Mouse (Mus musculus) MEL (cell line): ENCODE results near the gene Hace1. TPM values are rescaled to one million over a fixed set of nuclear protein-coding genes. Genes with fewer than 3 reads are reported as not detected.
A peak's percentile ranks its signal among the peaks of the same experiment; 100 is the strongest.

Experiments used
- DNase-seq: peaks from one replicate; pipeline ENCODE4 v3.0.0; 2011; ENCODE audit warnings: low read depth, low spot score
- H3K27ac ChIP-seq: 2 replicates; pipeline ENCODE4 v1.5.1; 2012; ENCODE audit warnings: low read depth, mild to moderate bottlenecking, control low read depth, low read length, moderate library complexity; ENCODE audit not compliant: control insufficient read depth
- H3K27me3 ChIP-seq, 2 experiments: fragments of 150-350 bp in 1 of 2; sonication (generic) in 1 of 2; 2 replicates each; pipeline ENCODE4 v1.6.1; 2012; ENCODE audit warnings: low read length in 2 of 2, mild to moderate bottlenecking in 2 of 2, improper control_type of control experiment in 1 of 2, moderate library complexity in 1 of 2; ENCODE audit not compliant: insufficient read depth in 2 of 2, control insufficient read depth in 1 of 2
- H3K36me3 ChIP-seq, 2 experiments: 2 replicates each; pipeline ENCODE4 v1.6.1; 2012 to 2014; ENCODE audit warnings: low read length in 2 of 2, improper control_type of control experiment in 1 of 2, inconsistent platforms in 1 of 2, mild to moderate bottlenecking in 1 of 2; ENCODE audit not compliant: insufficient read depth in 2 of 2, control insufficient read depth in 1 of 2
- H3K4me1 ChIP-seq, 2 experiments: fragments of 150-350 bp in 1 of 2; sonication (generic) in 1 of 2; 2 replicates each; pipeline ENCODE4 v1.6.1; 2012; ENCODE audit warnings: low read length in 2 of 2, improper control_type of control experiment in 1 of 2, mild to moderate bottlenecking in 1 of 2; ENCODE audit not compliant: insufficient read depth in 2 of 2, control insufficient read depth in 1 of 2
- H3K4me3 ChIP-seq, 2 experiments: fragments of 150-350 bp in 1 of 2; sonication (generic) in 1 of 2; 2 replicates each; pipeline ENCODE4 v1.5.1; 2012; ENCODE audit warnings: low read depth in 2 of 2, low read length in 2 of 2, mild to moderate bottlenecking in 2 of 2, moderate library complexity in 2 of 2, control low read depth in 1 of 2, improper control_type of control experiment in 1 of 2; ENCODE audit not compliant: control insufficient read depth in 1 of 2, insufficient read depth in 1 of 2
- H3K79me2 ChIP-seq: 2 replicates; pipeline ENCODE4 v1.6.1; 2012; ENCODE audit warnings: mild to moderate bottlenecking, low read length, moderate library complexity; ENCODE audit not compliant: control insufficient read depth, poor library complexity, insufficient read depth
- H3K9ac ChIP-seq: 2 replicates; pipeline ENCODE4 v1.6.1; 2012; ENCODE audit warnings: low read depth, mild to moderate bottlenecking, control low read depth, low read length, moderate library complexity; ENCODE audit not compliant: control insufficient read depth, poor library complexity, severe bottlenecking
- H3K9me3 ChIP-seq: fragments of 150-350 bp; sonication (generic); replicated peaks from 2 replicates; pipeline ENCODE4 v1.6.1; 2012; ENCODE audit warnings: mild to moderate bottlenecking, low read length, improper control_type of control experiment, moderate library complexity; ENCODE audit not compliant: insufficient read depth
- CHD2 ChIP-seq: IDR thresholded peaks from 2 replicates; pipeline ENCODE4 v1.6.1; 2011; ENCODE audit warnings: low read length, improper control_type of control experiment
- CTCF ChIP-seq, 3 experiments: IDR thresholded peaks in 2 of 3; conservative IDR thresholded peaks in 1 of 3; 2 replicates each; pipeline ENCODE4 v1.5.1; 2011 to 2012; ENCODE audit warnings: low read length in 3 of 3, low read depth in 2 of 3, mild to moderate bottlenecking in 2 of 3, improper control_type of control experiment in 1 of 3, inconsistent platforms in 1 of 3, mixed read lengths in 1 of 3, moderate library complexity in 1 of 3; ENCODE audit not compliant: control insufficient read depth in 1 of 3, insufficient read depth in 1 of 3, poor library complexity in 1 of 3, severe bottlenecking in 1 of 3
- E2F4 ChIP-seq: IDR thresholded peaks from 2 replicates; pipeline ENCODE4 v1.6.1; 2011; ENCODE audit warnings: low read depth, low read length, improper control_type of control experiment, borderline replicate concordance
- EP300 ChIP-seq, 2 experiments: IDR thresholded peaks; 2 replicates each; pipeline ENCODE4 v1.6.1; 2011; ENCODE audit warnings: improper control_type of control experiment in 2 of 2, low read length in 2 of 2, low read depth in 1 of 2, mild to moderate bottlenecking in 1 of 2
- GATA1 ChIP-seq: IDR thresholded peaks from 2 replicates; pipeline ENCODE4 v1.6.1; 2011; ENCODE audit warnings: low read depth, low read length, improper control_type of control experiment
- HCFC1 ChIP-seq: IDR thresholded peaks from 2 replicates; pipeline ENCODE4 v1.6.1; 2012; ENCODE audit warnings: low read depth, mild to moderate bottlenecking, inconsistent platforms, low read length, improper control_type of control experiment, moderate library complexity
- JUND ChIP-seq: IDR thresholded peaks from 2 replicates; pipeline ENCODE4 v1.6.1; 2011; ENCODE audit warnings: low read depth, mild to moderate bottlenecking, improper control_type of control experiment, low read length
- KAT2A ChIP-seq: conservative IDR thresholded peaks from 2 replicates; pipeline ENCODE4 v1.6.1; 2012; ENCODE audit warnings: low read depth, low read length, improper control_type of control experiment, inconsistent platforms
- MAZ ChIP-seq: IDR thresholded peaks from 2 replicates; pipeline ENCODE4 v1.6.1; 2012; ENCODE audit warnings: low read depth, mild to moderate bottlenecking, inconsistent platforms, low read length, improper control_type of control experiment
- MXI1 ChIP-seq: IDR thresholded peaks from 2 replicates; pipeline ENCODE4 v1.6.1; 2011; ENCODE audit warnings: mild to moderate bottlenecking, low read depth, low read length, improper control_type of control experiment
- MYB ChIP-seq: IDR thresholded peaks from 2 replicates; pipeline ENCODE4 v1.6.1; 2011; ENCODE audit warnings: mild to moderate bottlenecking, low read depth, low read length, improper control_type of control experiment
- MYC ChIP-seq: IDR thresholded peaks from 2 replicates; pipeline ENCODE4 v1.6.1; 2011; ENCODE audit warnings: low read depth, mild to moderate bottlenecking, low read length, improper control_type of control experiment, moderate library complexity
- NELFE ChIP-seq: IDR thresholded peaks from 2 replicates; pipeline ENCODE4 v1.6.1; 2011; ENCODE audit warnings: low read depth, low read length, improper control_type of control experiment
- RAD21 ChIP-seq: IDR thresholded peaks from 2 replicates; pipeline ENCODE4 v1.6.1; 2011; ENCODE audit warnings: mild to moderate bottlenecking, low read depth, low read length, improper control_type of control experiment
- RCOR1 ChIP-seq: IDR thresholded peaks from 2 replicates; pipeline ENCODE4 v1.6.1; 2012; ENCODE audit warnings: low read depth, mild to moderate bottlenecking, inconsistent platforms, low read length, improper control_type of control experiment
- SIN3A ChIP-seq: IDR thresholded peaks from 2 replicates; pipeline ENCODE4 v1.6.1; 2012; ENCODE audit warnings: low read length, improper control_type of control experiment, inconsistent platforms
- SMC3 ChIP-seq: IDR thresholded peaks from 2 replicates; pipeline ENCODE4 v1.6.1; 2011; ENCODE audit warnings: low read depth, low read length, improper control_type of control experiment
- TAL1 ChIP-seq: IDR thresholded peaks from 2 replicates; pipeline ENCODE4 v1.6.1; 2012; ENCODE audit warnings: mild to moderate bottlenecking, inconsistent platforms, low read length, moderate library complexity, mixed read lengths
- TCF12 ChIP-seq: IDR thresholded peaks from 2 replicates; pipeline ENCODE4 v1.6.1; 2014; ENCODE audit warnings: low read depth, mild to moderate bottlenecking, inconsistent platforms, low read length, improper control_type of control experiment, moderate library complexity
- USF1 ChIP-seq: IDR thresholded peaks from 2 replicates; pipeline ENCODE4 v1.6.1; 2014; ENCODE audit warnings: low read depth, mild to moderate bottlenecking, inconsistent platforms, low read length, improper control_type of control experiment, moderate library complexity
- ZC3H11A ChIP-seq: IDR thresholded peaks from 2 replicates; pipeline ENCODE4 v1.6.1; 2012; ENCODE audit warnings: low read depth, mild to moderate bottlenecking, inconsistent platforms, low read length, improper control_type of control experiment
- ZNF384 ChIP-seq: IDR thresholded peaks from 2 replicates; pipeline ENCODE4 v1.6.1; 2012; ENCODE audit warnings: low read depth, mild to moderate bottlenecking, inconsistent platforms, low read length, improper control_type of control experiment
- polyA plus RNA-seq, 2 experiments: library from polyadenylated mRNA; stranded (reverse) in 1 of 2; unstranded in 1 of 2; fragments of >175 nt in 1 of 2; fragments of >200 nt in 1 of 2; gene quantifications; 2 replicates each; pipeline versions ENCODE4 v1.2.1 to v1.2.4; 2012; ENCODE audit warnings: low replicate concordance in 2 of 2, low read depth in 1 of 2; ENCODE audit not compliant: insufficient read length in 2 of 2, insufficient read depth in 1 of 2, missing spikeins in 1 of 2
- total RNA-seq: library from RNA; depleted of rRNA; stranded (reverse); fragments of 300-350 nt; gene quantifications from 2 replicates; pipeline ENCODE4 v1.2.3, GENCODE M21; 2012

The Hace1 gene
- total and polyA plus RNA-seq, 3 experiments = 7.6 to 10.1 TPM; not detected in 1

DNA sequence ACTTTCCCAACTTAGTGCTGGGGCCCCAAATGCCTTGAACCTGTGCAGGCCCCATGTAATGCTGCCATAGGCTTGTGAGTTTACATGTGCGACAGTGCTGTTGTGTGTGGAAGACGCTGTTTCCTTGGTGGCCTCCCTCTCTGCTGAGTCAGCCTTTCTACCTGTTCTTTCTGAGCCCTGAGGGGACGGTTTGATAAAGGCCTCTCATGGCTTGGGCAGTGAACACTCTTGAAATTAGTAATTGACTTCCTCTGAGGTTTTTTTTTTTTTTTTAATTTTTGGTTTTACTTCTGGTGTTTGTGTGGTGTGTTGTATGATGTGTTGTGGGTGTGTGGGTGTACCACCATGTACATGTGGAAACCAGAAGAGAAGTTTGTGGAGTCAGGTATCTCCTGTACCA is 57.6 kb downstream of the Hace1 start (continued):
- no peak for TF ChIP-seq JUND
- no peak for TF ChIP-seq CHD2

DNA sequence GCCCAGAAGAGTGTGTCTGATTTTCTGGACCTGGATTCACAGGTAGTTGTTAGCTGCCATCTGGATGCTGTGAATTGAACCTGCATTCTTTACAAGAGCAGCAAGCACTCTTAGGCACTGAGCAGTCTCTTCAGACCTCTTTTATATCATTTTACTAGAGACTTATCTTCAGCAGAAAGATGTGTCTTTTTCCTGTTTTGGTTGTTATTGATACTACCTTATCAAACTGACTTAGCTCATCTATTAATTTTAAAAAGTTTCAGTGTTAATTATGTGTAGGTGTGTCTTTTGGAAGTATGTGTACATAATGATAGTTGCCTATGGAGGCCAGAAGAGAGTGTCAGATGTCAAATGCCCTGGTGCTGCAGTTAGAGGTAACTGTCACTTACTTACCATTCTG is 62.1 kb downstream of the Hace1 start:
- DNase-seq = peak; percentile 17
- H3K27me3 ChIP-seq = no peaks in the 10 kb centered on the region
- H3K27ac ChIP-seq = no peak overlapping the region
- H3K9me3 ChIP-seq = no peaks in the 10 kb centered on the region
- H3K79me2 ChIP-seq = no peaks in the 10 kb centered on the region
- no peak overlapping the region for H3K4me3 ChIP-seq
- H3K36me3 ChIP-seq = peaks cover 0 to 5% of the 10 kb centered on the region in 2 experiments; a peak in 2 of 4 replicates
- H3K9ac ChIP-seq = no peak overlapping the region
- peaks cover 0 to 17% of the 10 kb centered on the region in 2 experiments; a peak in 3 of 4 replicates for H3K4me1 ChIP-seq
- TF ChIP-seq TCF12 (peak; percentile 70), GATA1 (peak; percentile 51), JUND (no peak), RCOR1 (0 out of 2 replicates have a peak, but pooled peaks have one; percentile 22), EP300 (IDR thresholded peaks at IDR 0.05; ENCODE audit: low read depth in 1 of 2, low read length in 2 of 2) (peak; percentile 66 to 68; a peak in 3 of 4 replicates)

DNA sequence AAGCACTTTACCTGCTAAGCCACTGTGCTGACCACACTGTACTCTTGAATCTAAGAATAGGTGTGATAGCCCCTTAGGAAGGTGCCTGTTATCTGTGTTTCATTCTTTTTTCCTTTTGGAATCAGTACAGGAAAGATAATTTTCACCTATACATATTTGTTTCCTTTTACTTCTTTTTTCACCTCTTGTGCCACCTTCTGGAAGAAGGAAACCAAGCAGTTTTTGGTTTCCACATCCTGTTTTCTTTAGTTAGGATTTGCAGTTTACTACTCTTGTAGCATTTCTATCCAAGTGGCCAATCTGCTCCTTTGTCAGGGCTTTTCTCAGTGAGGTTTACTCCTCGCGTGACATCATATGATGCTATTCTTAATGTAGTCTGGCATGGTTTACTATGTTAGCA is 76.4 kb downstream of the Hace1 start:
- no peak overlapping the region for H3K9ac ChIP-seq
- no peak overlapping the region for H3K27ac ChIP-seq
- peaks cover 0 to 2% of the 10 kb centered on the region in 2 experiments; a peak in 3 of 4 replicates for H3K36me3 ChIP-seq
- H3K4me1 ChIP-seq = no peaks in the 10 kb centered on the region
- no peaks in the 10 kb centered on the region for H3K27me3 ChIP-seq
- peak; percentile 33 for TF ChIP-seq RAD21
- no peak for TF ChIP-seq TCF12
- TF ChIP-seq SMC3 = peak; percentile 43
- no peak for TF ChIP-seq E2F4
- TF ChIP-seq CTCF (IDR thresholded peaks at IDR 0.05 in 2 of 3, conservative IDR thresholded peaks at IDR 0.05 in 1 of 3; ENCODE audit: control insufficient read depth in 1 of 3, insufficient read depth in 1 of 3, low read depth in 2 of 3, low read length in 3 of 3, poor library complexity in 1 of 3, severe bottlenecking in 1 of 3) = peak in 1 of 3 experiments; percentile 33; a peak in 2 of 6 replicates
- no peaks in the 10 kb centered on the region for H3K79me2 ChIP-seq
- H3K9me3 ChIP-seq = no peaks in the 10 kb centered on the region
- DNase-seq = no peak
- no peak overlapping the region for H3K4me3 ChIP-seq

DNA sequence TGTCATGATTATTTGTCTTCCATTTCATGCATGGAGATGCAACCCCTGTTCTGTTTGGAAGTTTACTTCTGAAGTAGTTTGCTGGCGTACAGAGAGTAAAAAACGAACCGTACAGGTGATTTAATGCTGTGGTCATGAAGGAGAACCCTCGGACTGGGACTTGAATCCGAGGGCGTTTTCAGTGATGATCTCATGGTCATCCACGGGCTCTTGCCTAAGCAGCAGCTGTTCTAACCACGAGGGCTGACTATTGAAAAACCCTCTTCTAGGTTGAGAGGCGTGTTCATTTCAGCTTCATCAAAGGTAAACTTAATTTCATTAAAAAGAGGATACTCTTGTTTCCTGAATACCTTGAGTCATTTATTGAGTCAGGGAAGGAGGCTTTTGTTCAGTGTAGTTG is 84.4 kb downstream of the Hace1 start:
- TF ChIP-seq ZNF384 (no peak), KAT2A (no peak), JUND (no peak), USF1 (no peak), MYB (no peak), TAL1 (no peak), SIN3A (no peak), HCFC1 (no peak), MXI1 (no peak), ZC3H11A (no peak), MYC (no peak), MAZ (no peak), NELFE (no peak)
- no peaks in the 10 kb centered on the region for H3K9me3 ChIP-seq
- H3K27me3 ChIP-seq = no peaks in the 10 kb centered on the region
- DNase-seq = no peak
- H3K9ac ChIP-seq = no peak overlapping the region
- H3K4me3 ChIP-seq = no peak overlapping the region
- no peak overlapping the region for H3K27ac ChIP-seq
- no peaks in the 10 kb centered on the region for H3K79me2 ChIP-seq
- no peaks in the 10 kb centered on the region for H3K36me3 ChIP-seq
- H3K4me1 ChIP-seq = no peaks in the 10 kb centered on the region
